Mouse (Mus musculus) MEL-GATA-1-ER (cell line): ENCODE data around the gene Gm20388.

Experiments used
- DNase-seq: peaks from one replicate; pipeline ENCODE4 v3.0.0-alpha.2; 2012; ENCODE audit warnings: low read depth; ENCODE audit errors: extremely low read depth

Gene Gm20388

GRCm38 (mm10) chr8:121721072-121721471, 1810.4 kb downstream of the Gm20388 start:
- no peak for DNase-seq

GRCm38 (mm10) chr8:121723846-121724245, 1813.2 kb downstream of the Gm20388 start:
- no peak for DNase-seq

- no peak for DNase-seq
Observed at GRCm38 (mm10) chr8:121727164-121727563, 1816.5 kb downstream of the Gm20388 start.

GRCm38 (mm10) chr8:121729323-121729722, 1818.7 kb downstream of the Gm20388 start, which contains the start of gene Jph3:
TSS of gene Jph3 (plus strand) at chr8:121729623.
- no peak for DNase-seq

- DNase-seq, result no peak
Observed at GRCm38 (mm10) chr8:121729754-121730153, 1819.1 kb downstream of the Gm20388 start.

GRCm38 (mm10) chr8:121730170-121730569, 1819.5 kb downstream of the Gm20388 start:
- no peak for DNase-seq

- DNase-seq, result no peak
Observed at GRCm38 (mm10) chr8:121730646-121731045, 1820.0 kb downstream of the Gm20388 start.

GRCm38 (mm10) chr8:121731060-121731459, 1820.4 kb downstream of the Gm20388 start:
- DNase-seq, result no peak

GRCm38 (mm10) chr8:121731471-121732333, 1821.1 kb downstream of the Gm20388 start:
- DNase-seq, result no peak

GRCm38 (mm10) chr8:121732334-121732665, 1821.7 kb downstream of the Gm20388 start:
- DNase-seq, result no peak

- DNase-seq, result no peak
Observed at GRCm38 (mm10) chr8:121734262-121734661, 1823.6 kb downstream of the Gm20388 start.

- DNase-seq, result no peak
Observed at GRCm38 (mm10) chr8:121736236-121736635, 1825.6 kb downstream of the Gm20388 start.

- DNase-seq, result no peak
Observed at GRCm38 (mm10) chr8:121740721-121741120, 1830.1 kb downstream of the Gm20388 start.

GRCm38 (mm10) chr8:121749501-121749900, 1838.9 kb downstream of the Gm20388 start:
- no peak for DNase-seq

GRCm38 (mm10) chr8:121750512-121750911, 1839.9 kb downstream of the Gm20388 start:
- DNase-seq, result no peak

GRCm38 (mm10) chr8:121751407-121751806, 1840.8 kb downstream of the Gm20388 start:
- peak; percentile 25 for DNase-seq

- no peak for DNase-seq
Observed at GRCm38 (mm10) chr8:121758470-121758869, 1847.8 kb downstream of the Gm20388 start.

GRCm38 (mm10) chr8:121760484-121760883, 1849.8 kb downstream of the Gm20388 start:
- DNase-seq, result no peak

- DNase-seq, result no peak
Observed at GRCm38 (mm10) chr8:121761480-121761879, 1850.8 kb downstream of the Gm20388 start.

GRCm38 (mm10) chr8:121762999-121763699, 1852.5 kb downstream of the Gm20388 start:
- no peak for DNase-seq

- DNase-seq, result no peak
Observed at GRCm38 (mm10) chr8:121763700-121764013, 1853.0 kb downstream of the Gm20388 start.

GRCm38 (mm10) chr8:121765594-121766138, 1855.0 kb downstream of the Gm20388 start:
- DNase-seq, result no peak
